Mouse (Mus musculus) hindbrain, embryonic 11.5 days (tissue): ENCODE data around the gene Gm26558. TPM values are rescaled to one million over a fixed set of nuclear protein-coding genes. Genes with fewer than 3 reads are reported as not detected.

Experiments used
- ATAC-seq: fragments of 200-750 bp; cut with Nextera tagmentation; 2 replicates; pipeline ENCODE4 v1.8.0; 2017; ENCODE audit warnings: mild to moderate bottlenecking, moderate TSS enrichment, moderate library complexity; ENCODE audit not compliant: low FRiP score
- DNase-seq: peaks from one replicate; pipeline ENCODE4 v3.0.0-alpha.2; 2015; ENCODE audit warnings: low spot score
- H3K27ac ChIP-seq: fragments of 300-500 bp; sonication (generic); 2 replicates; pipeline ENCODE4 v1.5.1; 2014; ENCODE audit warnings: mild to moderate bottlenecking, low read depth, low read length
- H3K27me3 ChIP-seq: fragments of 300-500 bp; sonication (generic); 2 replicates; pipeline ENCODE4 v1.6.1; 2014; ENCODE audit warnings: mild to moderate bottlenecking, low read length, moderate library complexity, mixed read lengths; ENCODE audit not compliant: control insufficient read depth, insufficient read depth
- H3K36me3 ChIP-seq: fragments of 300-500 bp; sonication (generic); 2 replicates; pipeline ENCODE4 v1.6.1; 2014; ENCODE audit warnings: mild to moderate bottlenecking, low read length, moderate library complexity, mixed read lengths; ENCODE audit not compliant: control insufficient read depth, insufficient read depth
- H3K4me1 ChIP-seq: fragments of 300-500 bp; sonication (generic); replicated peaks from 2 replicates; pipeline ENCODE4 v1.6.1; 2014; ENCODE audit warnings: low read length, mixed read lengths; ENCODE audit not compliant: control insufficient read depth, insufficient read depth
- H3K4me2 ChIP-seq: fragments of 300-500 bp; sonication (generic); replicated peaks from 2 replicates; pipeline ENCODE4 v1.6.1; 2014; ENCODE audit warnings: mild to moderate bottlenecking, low read depth, low read length
- H3K4me3 ChIP-seq: fragments of 300-500 bp; sonication (generic); 2 replicates; pipeline ENCODE4 v1.5.1; 2014; ENCODE audit warnings: low read depth, low read length
- H3K9ac ChIP-seq: fragments of 300-500 bp; sonication (generic); 2 replicates; pipeline ENCODE4 v1.6.1; 2014; ENCODE audit warnings: low read depth, low read length
- H3K9me3 ChIP-seq: fragments of 300-500 bp; sonication (generic); 2 replicates; pipeline ENCODE4 v1.6.1; 2016; ENCODE audit warnings: low read length; ENCODE audit not compliant: control insufficient read depth
- WGBS: fragments of 180-500 bp; shearing (Covaris S2); extraction: QIAGEN DNeasy Blood & Tissue Kit; methylation state at CpG from one replicate; pipeline ENCODE4 v1.1.7; 2014; 5-methylcytosine and 5-hydroxymethylcytosine counted together
- polyA plus RNA-seq: library from polyadenylated mRNA; unstranded; fragments of >200 nt; fragmentation: Nextera tagmentation; extraction: Ambion mirVana; gene quantifications from 2 replicates; pipeline ENCODE4 v1.2.1, GENCODE M21; 2014

Gm26558 gene
- polyA plus RNA-seq, 1 experiment from 2014 or later, result 4.3 TPM

DNA sequence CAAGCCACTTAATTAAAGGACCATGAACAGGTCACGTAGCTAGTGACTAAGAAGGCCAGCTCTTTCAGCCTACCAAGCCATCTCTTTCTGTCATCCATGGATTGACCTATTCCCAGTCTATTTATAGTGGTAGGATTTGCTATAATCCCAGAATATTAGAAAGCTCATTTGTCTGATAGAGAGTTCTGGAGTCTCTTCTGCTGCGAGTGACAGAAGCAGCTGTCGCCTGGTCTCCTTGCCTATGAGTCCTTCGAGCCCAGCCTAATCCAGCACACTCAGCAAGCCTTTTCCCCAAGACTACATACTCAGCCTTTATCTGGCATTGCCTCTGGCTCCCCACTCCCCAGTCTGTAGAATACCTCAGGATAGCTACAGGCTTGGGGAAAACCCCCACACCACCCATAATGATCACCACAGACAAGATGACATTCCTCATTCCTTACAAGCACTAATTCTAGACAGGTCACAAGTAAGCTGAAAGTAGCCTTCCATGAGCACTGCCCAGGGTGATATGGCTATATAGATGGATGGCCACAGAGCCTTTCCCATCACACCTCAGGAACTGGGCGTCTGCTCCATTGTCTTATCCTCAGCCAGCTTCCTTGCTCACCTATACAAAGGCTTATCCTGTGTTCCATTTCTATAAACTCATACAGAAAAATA is 27.7 kb downstream of the Gm26558 start:
- 86% methylated on average over 5 of the region's 5 CpGs for WGBS
- Histone ChIP-seq H3K27me3 (no peaks in the 10 kb centered on the region), H3K27ac (no peak overlapping the region), H3K36me3 (no peaks in the 10 kb centered on the region), H3K9me3 (no peaks in the 10 kb centered on the region), H3K9ac (no peak overlapping the region), H3K4me2 (no peak overlapping the region), H3K4me3 (no peak overlapping the region), H3K4me1 (no peaks in the 10 kb centered on the region)
- no peak for DNase-seq
- ATAC-seq, result no peak

DNA sequence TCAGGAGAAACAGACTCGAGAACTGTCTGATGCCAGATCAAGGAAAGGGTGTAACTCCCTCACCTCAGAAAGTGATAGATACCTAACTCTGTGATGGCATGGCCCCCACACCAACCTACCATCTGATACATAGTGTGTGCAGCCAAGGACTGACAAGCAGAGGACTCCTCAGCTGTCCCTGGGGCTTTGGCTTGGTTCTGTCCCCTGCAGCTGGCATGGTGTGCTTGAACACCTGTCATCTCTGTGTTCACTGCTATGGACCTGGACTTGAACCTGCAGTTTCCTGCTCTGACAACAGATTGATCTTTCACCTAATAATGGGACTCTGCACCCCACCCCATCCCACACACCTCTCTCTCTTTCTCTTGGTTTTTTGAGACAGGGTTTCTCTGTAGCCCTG is 29.5 kb downstream of the Gm26558 start:
- H3K4me2 ChIP-seq, result no peak overlapping the region
- no peaks in the 10 kb centered on the region for H3K4me1 ChIP-seq
- H3K9ac ChIP-seq, result no peak overlapping the region
- H3K9me3 ChIP-seq, result no peaks in the 10 kb centered on the region
- ATAC-seq (no peak), DNase-seq (no peak)
- H3K36me3 ChIP-seq, result no peaks in the 10 kb centered on the region
- no peaks in the 10 kb centered on the region for H3K27me3 ChIP-seq
- H3K4me3 ChIP-seq, result no peak overlapping the region
- 80% methylated on average over 1 of the region's 1 CpGs for WGBS
- no peak overlapping the region for H3K27ac ChIP-seq

DNA sequence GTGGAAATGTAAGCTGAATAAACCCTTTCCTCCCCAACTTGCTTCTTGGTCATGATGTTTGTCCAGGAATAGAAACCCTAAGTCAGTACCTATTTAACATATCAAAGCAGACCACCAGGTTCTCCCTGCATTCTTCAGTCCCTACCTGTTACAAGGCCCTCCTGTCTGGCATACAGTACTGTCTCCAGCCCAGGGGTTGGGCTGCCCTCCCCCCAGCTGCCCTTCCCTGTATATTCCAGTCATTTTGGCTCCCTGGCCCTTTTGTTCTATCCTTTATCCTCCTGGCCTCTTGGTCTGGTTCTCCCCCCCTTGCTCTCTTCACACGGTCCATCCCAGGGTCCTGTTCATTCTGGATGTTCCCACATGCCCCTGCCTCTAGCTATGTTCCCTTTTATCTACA is 30.6 kb downstream of the Gm26558 start:
- ATAC-seq (no peak), DNase-seq (no peak)
- no peaks in the 10 kb centered on the region for H3K36me3 ChIP-seq
- no peak overlapping the region for H3K4me2 ChIP-seq
- H3K27me3 ChIP-seq, result no peaks in the 10 kb centered on the region
- H3K9me3 ChIP-seq, result no peaks in the 10 kb centered on the region
- H3K4me3 ChIP-seq, result no peak overlapping the region
- no peaks in the 10 kb centered on the region for H3K4me1 ChIP-seq
- no peak overlapping the region for H3K27ac ChIP-seq
- WGBS, result 76% methylated on average over 1 of the region's 1 CpGs
- H3K9ac ChIP-seq, result no peak overlapping the region

DNA sequence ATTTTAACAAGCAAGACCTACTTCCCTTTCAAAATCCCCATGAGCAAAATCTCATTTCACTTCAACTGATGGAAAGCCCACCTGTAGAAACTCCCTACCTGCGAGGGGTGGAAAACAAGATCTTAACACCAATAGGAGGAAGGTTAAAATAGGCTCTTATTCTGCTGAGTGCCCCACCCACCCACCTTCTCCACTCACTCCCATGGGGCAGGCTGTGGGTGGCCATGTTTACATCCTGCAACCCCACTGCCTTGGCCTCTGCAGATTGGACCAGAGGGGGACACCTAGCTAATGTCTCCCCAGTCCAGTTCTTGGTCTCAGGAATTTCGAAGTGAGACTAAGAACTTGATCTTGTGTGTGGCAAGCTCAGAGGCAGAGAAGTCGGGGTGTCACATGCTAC is 32.0 kb downstream of the Gm26558 start:
- Histone ChIP-seq H3K27ac (no peak overlapping the region), H3K36me3 (no peaks in the 10 kb centered on the region), H3K9ac (no peak overlapping the region), H3K9me3 (no peaks in the 10 kb centered on the region), H3K27me3 (no peaks in the 10 kb centered on the region), H3K4me2 (no peak overlapping the region), H3K4me3 (no peak overlapping the region), H3K4me1 (no peaks in the 10 kb centered on the region)
- no peak for DNase-seq
- ATAC-seq, result no peak
- WGBS, result 68% methylated on average over 3 of the region's 3 CpGs

DNA sequence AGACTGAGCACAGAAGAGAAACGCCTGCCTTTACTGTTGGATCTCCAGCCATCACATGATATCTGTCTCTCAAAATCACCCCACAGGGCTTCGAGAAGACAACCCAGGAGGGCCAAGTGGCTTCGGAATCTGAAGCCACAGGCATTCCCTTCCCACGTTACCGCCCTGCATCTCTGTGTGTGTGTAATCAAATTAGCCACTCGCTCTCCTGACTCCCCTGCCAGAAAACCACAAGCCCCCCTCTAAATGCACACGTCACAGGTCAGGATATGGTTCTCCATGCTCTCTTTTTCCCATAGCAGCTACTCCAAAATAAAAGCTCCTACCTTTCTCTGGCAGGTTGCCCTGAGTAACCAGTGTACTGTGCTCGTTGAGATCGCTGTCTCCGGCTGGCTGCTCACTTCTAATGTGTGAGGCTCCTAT is 32.6 kb downstream of the Gm26558 start:
- Histone ChIP-seq H3K9me3 (no peaks in the 10 kb centered on the region), H3K9ac (no peak overlapping the region), H3K27ac (no peak overlapping the region; the same call in 1 of the 2 replicates), H3K27me3 (no peaks in the 10 kb centered on the region), H3K4me1 (no peaks in the 10 kb centered on the region), H3K36me3 (no peaks in the 10 kb centered on the region), H3K4me2 (0 out of 2 replicates have a peak overlapping the region, but pooled peaks have one; percentile 14), H3K4me3 (no peak overlapping the region)
- peak; percentile 53; the same call in 1 of the 2 replicates for ATAC-seq
- DNase-seq, result peak; percentile 47
- WGBS, result 24% methylated on average over 10 of the region's 10 CpGs

DNA sequence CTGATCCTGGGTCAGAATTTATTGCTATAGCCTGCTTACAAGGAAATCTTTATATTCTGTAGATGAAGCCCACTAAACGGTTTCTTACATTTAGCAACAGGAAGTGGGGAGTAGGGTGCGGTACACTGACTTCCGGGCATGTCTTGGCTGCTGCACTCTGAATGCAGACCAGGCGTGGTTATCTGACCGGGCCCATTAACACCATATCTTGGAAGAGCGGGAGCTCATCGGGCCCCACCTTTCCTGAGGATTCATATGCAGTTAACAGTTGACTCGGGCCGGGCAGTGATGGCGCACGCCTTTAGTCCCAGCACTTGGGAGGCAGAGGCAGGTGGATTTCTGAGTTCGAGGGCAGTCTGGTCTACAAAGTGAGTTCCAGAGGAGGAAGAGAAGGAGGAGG is 33.5 kb downstream of the Gm26558 start:
- H3K4me3 ChIP-seq, result no peak overlapping the region
- no peaks in the 10 kb centered on the region for H3K4me1 ChIP-seq
- H3K4me2 ChIP-seq, result no peak overlapping the region
- no peak overlapping the region for H3K27ac ChIP-seq
- no peaks in the 10 kb centered on the region for H3K9me3 ChIP-seq
- ATAC-seq, result no peak
- WGBS, result 94% methylated on average over 12 of the region's 12 CpGs
- H3K27me3 ChIP-seq, result no peaks in the 10 kb centered on the region
- no peaks in the 10 kb centered on the region for H3K36me3 ChIP-seq
- DNase-seq, result no peak
- H3K9ac ChIP-seq, result no peak overlapping the region

DNA sequence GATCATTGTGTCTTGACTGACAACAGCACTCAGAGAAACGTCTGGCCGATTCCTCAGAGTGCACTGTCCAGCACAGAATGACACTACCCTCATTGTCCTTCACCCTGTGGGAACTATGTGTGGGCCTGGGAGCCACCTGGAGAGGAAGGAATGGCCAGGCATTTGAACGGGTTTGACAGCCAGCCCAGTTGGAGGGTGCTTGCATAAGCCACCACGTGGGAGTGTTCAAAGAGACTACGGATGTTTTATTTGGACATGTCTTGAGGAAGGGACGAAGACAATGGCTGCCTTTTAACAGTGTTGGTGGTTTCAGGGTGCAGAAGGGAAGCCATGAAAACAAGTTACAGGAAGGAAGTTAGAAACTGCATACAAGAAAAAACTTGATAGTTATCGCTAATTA is 36.1 kb downstream of the Gm26558 start:
- H3K27ac ChIP-seq, result no peak overlapping the region
- H3K36me3 ChIP-seq, result no peaks in the 10 kb centered on the region
- no peaks in the 10 kb centered on the region for H3K4me1 ChIP-seq
- H3K4me2 ChIP-seq, result no peak overlapping the region
- H3K4me3 ChIP-seq, result no peak overlapping the region
- no peak for ATAC-seq
- WGBS, result 67% methylated on average over 7 of the region's 7 CpGs
- no peak overlapping the region for H3K9ac ChIP-seq
- no peak for DNase-seq
- H3K27me3 ChIP-seq, result no peaks in the 10 kb centered on the region
- H3K9me3 ChIP-seq, result no peaks in the 10 kb centered on the region

DNA sequence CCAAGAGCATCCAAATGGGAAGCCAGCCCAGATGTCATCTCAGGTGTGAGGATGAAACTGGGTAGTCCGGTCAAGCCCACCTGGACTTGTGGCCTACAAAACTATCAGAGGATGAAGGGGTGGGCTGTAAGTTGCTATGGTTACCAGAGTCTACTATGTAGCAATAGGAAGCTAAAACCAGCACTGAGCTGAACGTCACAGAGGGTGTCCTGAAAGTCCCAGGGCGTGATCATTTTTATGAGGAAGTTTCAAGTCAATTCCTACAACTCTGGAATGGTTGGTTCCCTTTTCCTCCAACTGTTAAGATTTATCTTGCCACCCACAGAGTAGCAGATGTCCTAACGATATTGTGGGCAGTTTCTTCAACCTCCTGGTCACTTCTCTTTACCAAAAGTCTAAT is 39.7 kb downstream of the Gm26558 start:
- H3K36me3 ChIP-seq, result no peaks in the 10 kb centered on the region
- WGBS, result 72% methylated on average over 4 of the region's 4 CpGs
- ATAC-seq (no peak), DNase-seq (no peak)
- no peak overlapping the region for H3K9ac ChIP-seq
- no peak overlapping the region for H3K27ac ChIP-seq
- no peak overlapping the region for H3K4me3 ChIP-seq
- no peak overlapping the region for H3K4me2 ChIP-seq
- no peaks in the 10 kb centered on the region for H3K9me3 ChIP-seq
- no peaks in the 10 kb centered on the region for H3K4me1 ChIP-seq
- H3K27me3 ChIP-seq, result no peaks in the 10 kb centered on the region

DNA sequence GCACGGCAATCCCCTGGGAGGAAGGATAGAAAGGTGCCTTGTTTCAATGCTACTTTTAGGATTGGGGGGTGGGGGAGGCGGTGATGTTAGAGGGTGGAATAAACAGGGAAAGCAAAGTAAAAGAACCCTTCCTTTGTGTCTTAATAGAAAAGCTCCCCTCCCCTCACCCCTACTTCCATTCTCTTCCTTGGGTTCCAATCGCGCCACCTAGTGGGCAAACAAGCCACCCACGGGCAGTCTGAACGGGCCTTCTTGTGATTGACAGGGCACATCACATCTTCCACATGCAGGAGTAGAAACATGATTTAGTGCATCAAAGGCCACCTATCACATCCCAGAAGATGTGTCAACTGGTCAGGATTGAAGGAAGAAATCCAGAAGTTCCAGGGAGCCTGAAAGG is 41.7 kb downstream of the Gm26558 start:
- H3K27ac ChIP-seq, result no peak overlapping the region
- no peaks in the 10 kb centered on the region for H3K27me3 ChIP-seq
- no peak overlapping the region for H3K9ac ChIP-seq
- no peak overlapping the region for H3K4me3 ChIP-seq
- H3K4me1 ChIP-seq, result no peaks in the 10 kb centered on the region
- H3K36me3 ChIP-seq, result no peaks in the 10 kb centered on the region
- WGBS, result 19% methylated on average over 6 of the region's 6 CpGs
- H3K4me2 ChIP-seq, result no peak overlapping the region
- DNase-seq, result peak; percentile 85
- no peaks in the 10 kb centered on the region for H3K9me3 ChIP-seq
- ATAC-seq, result no peak
